Mouse (Mus musculus) embryonic fibroblast, embryonic 13.5 days (primary cell): ENCODE results near the gene Dcaf8.

Experiments used
- CTCF ChIP-seq: IDR thresholded peaks from 2 replicates; pipeline ENCODE4 v1.5.1; 2011; ENCODE audit warnings: mild to moderate bottlenecking, control low read depth, low read length, moderate library complexity, borderline replicate concordance; ENCODE audit not compliant: insufficient read depth
- POLR2A ChIP-seq: IDR thresholded peaks from 2 replicates; pipeline ENCODE4 v1.6.1; 2011; ENCODE audit warnings: low read depth, mild to moderate bottlenecking, control low read depth, low read length, moderate library complexity

DNA sequence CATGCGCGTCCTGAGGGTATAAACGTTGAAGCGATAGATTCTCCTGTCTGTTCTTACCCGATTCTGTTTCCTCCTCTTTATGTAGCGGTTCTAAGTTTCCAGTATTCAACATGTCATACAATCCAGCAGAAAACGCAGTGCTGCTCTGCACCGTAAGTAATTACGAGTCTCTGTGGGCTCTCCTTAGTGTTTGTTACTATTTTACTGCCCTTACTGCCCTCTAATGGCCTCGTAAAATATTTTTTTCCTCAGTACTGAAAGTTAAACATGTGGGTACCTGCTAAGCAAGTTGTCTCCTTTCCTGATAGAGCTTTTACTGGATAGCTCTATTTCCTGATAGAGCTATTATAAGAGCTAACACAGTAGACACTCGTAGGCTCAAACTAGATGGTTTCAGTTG is 42.8 kb upstream of the Dcaf8 start:
- TF ChIP-seq CTCF: no peak
- TF ChIP-seq POLR2A: no peak
